Mouse (Mus musculus): ENCODE results near the gene Tk1.

DNA sequence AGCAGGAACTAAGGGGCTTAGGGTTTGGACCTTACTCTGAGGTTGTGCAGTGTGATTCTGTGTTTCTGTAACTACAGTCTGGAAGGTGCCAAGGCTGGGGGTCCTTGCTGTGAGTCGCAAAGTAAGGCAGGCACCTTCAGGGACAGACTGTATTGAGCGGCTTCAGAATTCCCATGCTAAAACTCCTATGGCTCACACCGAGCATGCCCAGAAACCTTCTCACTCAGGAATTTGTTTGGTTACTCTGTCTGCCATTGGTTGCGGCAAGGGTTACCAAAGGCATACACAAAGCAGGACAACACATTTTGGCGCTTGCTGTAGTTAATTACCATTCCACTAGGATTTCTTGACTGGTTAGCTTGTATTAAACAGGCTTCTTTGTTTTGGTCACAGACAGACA lies 272 bp upstream of the Tk1 start:
- TF ChIP-seq CTCF (IDR thresholded peaks at IDR 0.05) (no peak), EP300 (IDR thresholded peaks at IDR 0.05) (no peak)

Data from lung, postnatal 0 days (tissue).